Mouse (Mus musculus) layer of hippocampus, adult 8-10 months (tissue): ENCODE data around the gene Pramef12. TPM values are rescaled to one million over a fixed set of nuclear protein-coding genes. Genes with fewer than 3 reads are reported as not detected.
"Not testable (repeated sequence)": the region's sequence is repeated elsewhere in the genome, so short reads cannot be mapped to it uniquely, and the experiment has no call there.

Source experiments
- DNase-seq, 2 experiments: peaks; one replicate each; pipeline ENCODE4 v3.0.0; 2022; ENCODE audit warnings: low spot score in 2 of 2
- total RNA-seq, 4 experiments: library from RNA; stranded (reverse); gene quantifications; 2 replicates each; pipeline ENCODE4 v1.2.4; 2022

The Pramef12 gene
- total RNA-seq, result not detected

GRCm38 (mm10) chr4:144408290-144408689 is at the start of gene Pramef12:
Gene Pramef12, minus strand, starts transcription at chr4:144408464.
- no peak for DNase-seq

DNA sequence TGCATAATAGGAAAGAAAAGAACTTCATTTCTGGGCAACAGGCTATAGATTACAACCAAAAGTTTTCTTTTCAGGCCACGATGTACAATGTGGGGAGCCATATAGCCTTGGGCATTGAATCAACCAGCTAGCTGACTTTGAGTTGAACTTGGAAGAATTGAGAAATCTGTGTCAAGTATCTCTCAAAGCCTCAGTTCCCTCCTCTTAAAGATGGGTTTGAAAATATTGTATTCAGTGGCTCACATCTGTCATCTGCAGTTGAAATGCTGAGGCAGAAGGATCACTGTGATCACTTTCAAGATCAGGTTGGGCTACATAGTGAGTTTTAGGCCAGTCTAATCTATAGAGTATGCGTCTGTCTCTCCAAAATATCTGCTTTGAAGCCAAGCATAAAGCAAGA is 45.0 kb upstream of the Pramef12 start, which contains the start of gene Gm9944:
Gene Gm9944, minus strand, starts transcription at position 101 of the 400 bp plus-strand sequence.
- DNase-seq, result no peak

DNA sequence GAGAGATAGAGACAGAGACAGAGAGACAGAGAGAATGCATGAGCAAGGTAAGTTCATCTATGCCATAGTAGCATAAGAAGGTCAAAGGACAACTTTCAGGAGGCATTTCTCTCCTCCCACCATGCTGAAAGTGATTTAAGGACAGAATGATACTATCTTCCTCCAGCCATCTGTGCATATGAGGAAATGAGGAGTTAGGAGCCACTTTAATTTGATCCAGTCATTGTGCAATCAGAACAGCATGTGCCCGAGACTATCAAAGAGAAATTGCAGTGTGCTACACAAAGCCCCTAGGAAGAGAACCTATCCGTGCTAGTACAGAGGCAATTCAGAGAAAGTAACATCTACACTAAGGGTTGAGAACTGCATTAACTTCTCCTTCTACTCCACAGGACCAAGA is 40.3 kb upstream of the Pramef12 start:
- no peak for DNase-seq

GRCm38 (mm10) chr4:144441582-144441981 is 33.3 kb upstream of the Pramef12 start:
- DNase-seq, result no peak

DNA sequence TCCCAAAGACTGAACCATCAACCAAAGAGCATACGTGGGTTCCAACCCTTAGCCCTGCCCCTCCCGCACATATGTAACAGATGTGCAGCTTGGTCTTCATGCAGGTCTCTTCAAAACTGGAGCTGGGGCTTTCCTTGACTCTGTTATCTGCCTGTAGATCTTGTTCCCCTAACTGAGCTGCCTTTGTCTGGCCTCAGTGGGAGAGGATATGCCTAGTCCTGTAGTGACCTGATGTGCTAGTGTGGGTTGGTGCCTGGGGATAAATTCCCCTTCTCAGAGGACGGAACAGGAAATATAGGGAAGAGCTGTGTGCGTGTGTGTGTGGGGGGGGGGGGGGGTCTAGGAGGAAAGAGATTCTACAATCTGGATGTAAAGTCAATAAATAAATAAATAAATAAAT is 32.8 kb upstream of the Pramef12 start:
- no peak for DNase-seq

DNA sequence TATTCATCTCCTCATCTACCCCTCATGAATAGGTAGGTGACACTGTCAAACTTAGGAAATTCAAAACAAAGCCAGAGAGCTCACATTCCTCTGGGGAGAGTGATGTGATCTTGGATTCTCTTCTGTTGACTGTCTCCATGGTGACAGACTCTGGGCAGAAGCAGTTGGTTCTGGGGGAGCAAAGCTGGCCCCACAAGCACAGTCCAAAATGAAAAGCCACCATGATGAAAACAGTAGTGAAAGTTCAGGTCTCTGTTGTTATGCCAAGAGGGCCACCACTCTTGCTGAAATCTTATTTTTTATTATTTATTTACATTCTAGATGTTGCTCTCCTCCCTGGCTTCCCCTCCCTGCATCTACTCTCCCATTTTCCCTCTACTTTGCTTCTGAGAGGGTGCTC is 30.4 kb upstream of the Pramef12 start, which contains the start of gene 1700012P22Rik:
Gene 1700012P22Rik, minus strand, starts transcription at position 101 of the 400 bp plus-strand sequence.
- no peak for DNase-seq

- DNase-seq, result no peak
Observed at GRCm38 (mm10) chr4:144433216-144433615, 25.0 kb upstream of the Pramef12 start.

DNA sequence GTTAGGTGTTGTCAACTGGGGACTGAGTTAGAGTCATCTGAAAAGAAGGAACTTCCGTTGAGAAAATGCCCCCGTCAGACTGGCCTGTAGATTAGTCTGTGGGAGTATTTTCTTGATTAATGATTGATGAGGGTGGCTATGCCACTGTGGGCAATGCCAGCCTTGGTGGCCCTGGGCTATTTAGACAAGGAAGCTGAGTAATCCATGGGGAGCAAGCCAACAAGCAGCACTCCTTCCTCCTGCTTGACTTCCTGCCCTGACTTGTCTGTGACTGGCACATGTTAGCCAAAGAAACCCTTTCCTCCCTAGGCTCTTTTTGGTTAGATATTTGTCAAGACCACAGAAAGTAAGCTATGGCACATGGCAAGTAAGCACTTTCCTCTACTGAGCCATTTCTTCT is 22.5 kb upstream of the Pramef12 start:
- no peak for DNase-seq

DNA sequence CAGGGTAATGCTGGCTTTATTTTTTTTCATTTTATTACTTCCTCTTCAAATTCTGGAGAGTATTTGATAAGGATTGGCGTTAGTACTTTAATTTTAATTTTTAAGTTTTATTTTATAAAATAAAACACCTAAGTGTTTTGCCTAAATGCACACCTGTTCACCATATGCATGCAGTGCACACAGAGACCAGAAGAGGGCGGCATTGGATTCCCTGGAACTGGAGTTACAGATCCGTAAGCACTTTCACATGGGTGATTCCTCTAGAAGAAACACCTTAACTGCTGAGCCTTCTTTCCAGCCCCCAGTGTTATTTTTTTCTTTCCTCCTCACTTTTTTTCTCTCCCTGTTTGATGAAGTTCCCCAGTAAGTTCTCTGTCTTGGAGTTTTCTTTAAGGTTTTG is 20.6 kb upstream of the Pramef12 start:
- no peak for DNase-seq

- no peak for DNase-seq
Observed at GRCm38 (mm10) chr4:144424590-144424989, 16.3 kb upstream of the Pramef12 start.

GRCm38 (mm10) chr4:144420644-144421043 is 12.4 kb upstream of the Pramef12 start:
- no peak for DNase-seq

- no peak for DNase-seq
Observed at GRCm38 (mm10) chr4:144406261-144406660, 2.0 kb downstream of the Pramef12 start.

- DNase-seq, result no peak
Observed at GRCm38 (mm10) chr4:144404456-144405086, 3.7 kb downstream of the Pramef12 start.

DNA sequence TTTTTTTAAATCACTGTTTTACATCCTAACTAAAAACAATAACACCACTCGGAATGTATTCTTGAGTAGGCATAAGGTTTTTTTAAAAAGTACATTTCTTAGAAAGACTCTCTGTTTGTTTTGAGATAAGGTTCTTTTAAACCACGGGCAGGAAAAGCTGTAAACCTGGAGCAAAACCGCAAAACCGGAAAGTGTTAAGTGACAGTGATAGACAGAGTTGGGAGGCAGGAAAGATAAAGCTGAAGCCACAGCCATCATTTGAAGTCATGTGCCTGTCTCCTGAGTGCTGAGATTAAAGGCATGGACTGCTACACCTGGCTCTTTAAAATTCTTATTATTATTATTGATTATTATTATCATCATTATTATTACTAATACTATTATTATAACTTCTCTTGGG is 5.6 kb downstream of the Pramef12 start:
- no peak for DNase-seq

- no peak for DNase-seq
Observed at GRCm38 (mm10) chr4:144396316-144396715, 11.9 kb downstream of the Pramef12 start.

DNA sequence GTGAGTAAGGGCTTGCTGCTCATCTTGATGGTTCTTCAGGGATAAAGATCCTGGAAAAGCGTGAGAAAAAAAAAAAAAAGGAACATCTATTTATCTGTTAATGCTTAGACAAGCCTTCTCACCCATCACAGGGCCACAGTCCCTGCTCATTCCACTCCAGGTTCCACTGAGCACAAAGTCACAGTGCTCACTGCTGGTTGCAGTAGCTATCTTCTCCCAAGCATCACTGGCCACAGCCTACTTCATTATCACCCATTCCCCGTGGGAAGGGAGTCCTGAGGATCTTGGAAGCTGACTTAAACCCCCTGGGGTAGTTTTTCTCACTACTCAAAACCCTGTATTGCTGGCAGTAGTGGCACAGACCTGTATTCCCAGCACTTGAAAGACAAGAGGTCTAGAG is 30.4 kb downstream of the Pramef12 start, which contains the start of gene Pramef20:
Gene Pramef20, minus strand, starts transcription at position 23 of the 400 bp plus-strand sequence.
- DNase-seq, result no peak

DNA sequence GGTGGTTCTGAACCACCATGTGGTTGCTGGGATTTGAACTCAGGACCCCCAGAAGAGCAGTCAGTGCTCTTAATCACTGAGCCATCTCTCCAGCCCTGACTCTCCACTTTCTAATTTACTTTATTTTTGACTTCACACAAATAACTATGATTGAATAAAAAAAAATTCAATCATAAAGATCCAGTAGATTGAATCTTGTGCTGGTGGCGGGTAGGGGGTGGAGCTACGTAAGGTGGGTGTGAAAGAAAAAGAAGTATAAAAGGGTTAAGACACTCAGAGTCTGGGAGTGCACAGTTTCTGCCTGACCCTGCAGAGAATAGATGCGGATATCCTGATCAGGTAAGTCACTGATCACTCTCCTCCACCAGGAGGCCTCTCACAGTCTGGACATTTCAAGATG is 50.6 kb downstream of the Pramef12 start, which contains the start of gene Gm13119:
Gene Gm13119, plus strand, starts transcription at position 301 of the 400 bp plus-strand sequence.
- not testable (repeated sequence) for DNase-seq

Other genes starting within 250 kb of the Pramef12 start
- gene Oog3, start 245.8 kb downstream of the Pramef12 start, total RNA-seq, result not detected
- not detected for gene Oog2, start 217.7 kb downstream of the Pramef12 start, total RNA-seq
- gene C87977, start 195.1 kb downstream of the Pramef12 start, total RNA-seq, result not detected
- not detected for gene Pramel5, start 128.0 kb downstream of the Pramef12 start, total RNA-seq
- not detected for gene Gm13128, start 78.2 kb downstream of the Pramef12 start, total RNA-seq
- not detected for gene Gm13119, start 50.5 kb downstream of the Pramef12 start, total RNA-seq
- not detected for gene Pramef20, start 30.5 kb downstream of the Pramef12 start, total RNA-seq
- gene 1700012P22Rik, start 30.3 kb upstream of the Pramef12 start, total RNA-seq, result not detected
- gene Gm9944, start 44.9 kb upstream of the Pramef12 start, total RNA-seq, result not detected
- gene Aadacl3, start 55.3 kb upstream of the Pramef12 start, total RNA-seq, result not detected
- not detected for gene 9430007A20Rik, start 111.4 kb upstream of the Pramef12 start, total RNA-seq
- gene Gm13124, start 156.7 kb upstream of the Pramef12 start, total RNA-seq, result not detected
- gene Aadacl4, start 205.2 kb upstream of the Pramef12 start, total RNA-seq, result not detected